Mouse (Mus musculus) cerebellum, adult 2 months (tissue): ENCODE data around the gene Muc1.

Experiments
- CTCF ChIP-seq: fragments of 200-500 bp; IDR thresholded peaks from 2 replicates; pipeline ENCODE4 v1.5.1; 2011; ENCODE audit warnings: low read depth, mild to moderate bottlenecking, control low read depth, low read length, moderate library complexity, borderline replicate concordance; ENCODE audit not compliant: insufficient read depth
- POLR2A ChIP-seq: fragments of 200-500 bp; IDR thresholded peaks from 2 replicates; pipeline ENCODE4 v1.6.1; 2011; ENCODE audit warnings: low read length, control low read depth, borderline replicate concordance; ENCODE audit not compliant: insufficient read depth

- TF ChIP-seq POLR2A (no peak), CTCF (no peak)
Observed at GRCm38 (mm10) chr3:89206079-89206478, 22.8 kb upstream of the Muc1 start.
